Mouse (Mus musculus) gastrocnemius, postnatal 36 days (tissue): ENCODE measurements around the gene Capzb. TPM values are rescaled to one million over a fixed set of nuclear protein-coding genes. Genes with fewer than 3 reads are reported as not detected.

Experiments
- DNase-seq, 2 experiments: peaks; one replicate each; pipeline ENCODE4 v3.0.0; 2022
- intact Hi-C: fragments of 180-260 bp; cut with DNase I; formaldehyde crosslinking; loops from one replicate; pipeline ENCODE4 v1.15.1; 2025
- microRNA-seq, 2 experiments: library from miRNA; unstranded; fragments of <30 nt; microRNA quantifications; one replicate each; pipeline ENCODE4 v1.2.0; 2021
- total RNA-seq, 2 experiments: library from RNA; stranded (reverse); gene quantifications; 2 replicates each; pipeline ENCODE4 v1.2.3; 2021

Capzb gene
- total RNA-seq, 2 experiments from 2014 or later: 499 to 554 TPM

GRCm38 (mm10) chr4:139335507-139335906 is 142.8 kb downstream of the Capzb start:
- no peak for DNase-seq
- intact Hi-C loops: loop anchor here (5.0 kb wide), 1 partner anchor 38 kb away; no protein-coding TSS in a partner anchor

GRCm38 (mm10) chr4:139336822-139337483 is 144.3 kb downstream of the Capzb start:
- peak; percentile 56 to 70 for DNase-seq
- intact Hi-C loops: loop anchor here (2.0 to 5.0 kb wide), 2 partner anchors 40 to 254 kb away; no protein-coding TSS in a partner anchor

- intact Hi-C loops: loop anchor here (5.0 kb wide), 1 partner anchor 41 kb away; no protein-coding TSS in a partner anchor
- DNase-seq: no peak
Measured at GRCm38 (mm10) chr4:139338145-139338544, 145.4 kb downstream of the Capzb start.

DNA sequence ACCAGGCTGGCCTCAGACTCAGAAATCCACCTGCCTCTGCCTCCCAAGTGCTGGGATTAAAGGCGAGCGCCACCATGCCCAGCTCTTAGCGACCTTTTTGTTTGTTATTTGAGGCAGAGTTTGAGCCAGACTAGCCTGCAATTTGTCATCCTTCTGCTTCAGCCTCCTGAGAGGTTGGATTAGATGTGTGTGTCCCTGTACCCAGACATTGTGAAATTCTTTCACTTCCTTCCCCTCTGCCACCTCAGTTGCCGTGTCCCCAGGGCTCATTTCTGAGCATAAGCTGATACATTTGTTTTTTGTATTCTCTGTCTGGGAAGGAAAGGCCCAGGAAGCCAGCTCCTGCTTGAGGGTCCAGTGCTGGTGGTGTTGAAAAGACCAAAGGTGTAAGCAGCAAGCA is 148.1 kb downstream of the Capzb start:
- no peak for DNase-seq
- intact Hi-C loops: no loop called here

Small RNA genes lying within 50 kb of the gene (microRNA-seq; reads per million reads assigned to microRNA genes)
- gene Gm24245 (0 reads per million in 2 experiments), gene Gm25732 (0 to 0.72 reads per million in 2 experiments)

Other genes starting within 250 kb of the Capzb start
- not detected for gene Rnf186, start 225.8 kb upstream of the Capzb start, total RNA-seq
- 1 to 10 TPM; 4.0 to 6.1 TPM for gene Tmco4, start 220.0 kb upstream of the Capzb start, total RNA-seq
- gene Htr6, start 117.3 kb upstream of the Capzb start, total RNA-seq: not detected
- gene Nbl1, start 99.9 kb upstream of the Capzb start, total RNA-seq: 10 to 100 TPM; 22.6 to 22.8 TPM
- 100 to 1,000 TPM; 353 to 374 TPM for gene Minos1, start 61.8 kb upstream of the Capzb start, total RNA-seq
- gene Pqlc2, start 117.8 kb downstream of the Capzb start, total RNA-seq: 1 to 10 TPM; 5.4 to 5.7 TPM
- gene Akr7a5, start 117.8 kb downstream of the Capzb start, total RNA-seq: 10 to 100 TPM; 32.8 to 33.3 TPM
- 10 to 100 TPM; 32.4 to 33.0 TPM for gene Mrto4, start 159.7 kb downstream of the Capzb start, total RNA-seq
- 10 to 100 TPM; 28.2 to 29.1 TPM for gene Emc1, start 159.7 kb downstream of the Capzb start, total RNA-seq
- 10 to 100 TPM; 91.3 to 94.0 TPM for gene Ubr4, start 159.7 kb downstream of the Capzb start, total RNA-seq